Mouse (Mus musculus): ENCODE results near the gene 2310061N02Rik. TPM values are rescaled to one million over a fixed set of nuclear protein-coding genes. Genes with fewer than 3 reads are reported as not detected.
"Not testable (repeated sequence)": the region's sequence is repeated elsewhere in the genome, so short reads cannot be mapped to it uniquely, and the experiment has no call there.

Gene 2310061N02Rik
- polyA plus RNA-seq (2011; ENCODE audit: insufficient read depth, insufficient read length, low read depth, missing spikeins): not detected in 2 replicates

- no peaks in the 10 kb centered on the region for H3K36me3 ChIP-seq (ENCODE audit: control insufficient read depth, insufficient read depth, low read length, poor library complexity, severe bottlenecking)
- no peak for TF ChIP-seq POLR2A (IDR thresholded peaks at IDR 0.05; ENCODE audit: insufficient read depth, low read length)
- TF ChIP-seq CTCF (IDR thresholded peaks at IDR 0.05; ENCODE audit: low read depth, low read length): no peak
- no peak for TF ChIP-seq EP300 (IDR thresholded peaks at IDR 0.05; ENCODE audit: insufficient read depth, low read depth, low read length)
- no peaks in the 10 kb centered on the region for H3K27me3 ChIP-seq (ENCODE audit: control insufficient read depth, insufficient read depth, low read length, poor library complexity, severe bottlenecking)
- H3K27ac ChIP-seq (ENCODE audit: insufficient read depth, low read length): no peak within 1 kb of the TSS
- H3K4me3 ChIP-seq (ENCODE audit: low read depth, low read length): no peak within 1 kb of the TSS
- H3K9ac ChIP-seq (ENCODE audit: low read depth, poor library complexity, severe bottlenecking): no peak within 1 kb of the TSS
- H3K4me1 ChIP-seq (ENCODE audit: control insufficient read depth, insufficient read depth, low read length): no peaks in the 10 kb centered on the region
- H3K9me3 ChIP-seq (replicated peaks; ENCODE audit: control insufficient read depth, insufficient read depth, low read length, poor library complexity, severe bottlenecking): no peaks in the 10 kb centered on the region
These were observed at the start of gene 2310061N02Rik for GRCm38 (mm10) chr16:88707496-88708012. 2310061N02Rik (minus strand) TSS chr16:88707962.

GRCm38 (mm10) chr16:88751535-88751934 lies 43.8 kb upstream of the 2310061N02Rik start, which contains the start of gene Krtap13:
Krtap13 (minus strand) TSS chr16:88751635.
- H3K27me3 ChIP-seq (ENCODE audit: control insufficient read depth, insufficient read depth, low read length, poor library complexity, severe bottlenecking): not testable (repeated sequence)

GRCm38 (mm10) chr16:88747943-88748342 lies 40.2 kb upstream of the 2310061N02Rik start:
- H3K4me3 ChIP-seq (ENCODE audit: low read depth, low read length): no peak overlapping the region
- no peaks in the 10 kb centered on the region for H3K36me3 ChIP-seq (ENCODE audit: control insufficient read depth, insufficient read depth, low read length, poor library complexity, severe bottlenecking)
- H3K27ac ChIP-seq (ENCODE audit: insufficient read depth, low read length): no peak overlapping the region

More at GRCm38 (mm10) chr16:88751535-88751934, 43.8 kb upstream of the 2310061N02Rik start, which contains the start of gene Krtap13:
- not testable (repeated sequence) for H3K27ac ChIP-seq (ENCODE audit: insufficient read depth, low read length); H3K4me1 ChIP-seq (ENCODE audit: control insufficient read depth, insufficient read depth, low read length); H3K4me3 ChIP-seq (ENCODE audit: low read depth, low read length); H3K9me3 ChIP-seq (replicated peaks; ENCODE audit: control insufficient read depth, insufficient read depth, low read length, poor library complexity, severe bottlenecking); H3K9ac ChIP-seq (ENCODE audit: low read depth, poor library complexity, severe bottlenecking); H3K36me3 ChIP-seq (ENCODE audit: control insufficient read depth, insufficient read depth, low read length, poor library complexity, severe bottlenecking)

GRCm38 (mm10) chr16:88744750-88745340 lies 37.1 kb upstream of the 2310061N02Rik start:
- H3K27me3 ChIP-seq (ENCODE audit: control insufficient read depth, insufficient read depth, low read length, poor library complexity, severe bottlenecking): no peaks in the 10 kb centered on the region
- no peak overlapping the region for H3K9ac ChIP-seq (ENCODE audit: low read depth, poor library complexity, severe bottlenecking)
- no peaks in the 10 kb centered on the region for H3K9me3 ChIP-seq (replicated peaks; ENCODE audit: control insufficient read depth, insufficient read depth, low read length, poor library complexity, severe bottlenecking)
- H3K27ac ChIP-seq (ENCODE audit: insufficient read depth, low read length): no peak overlapping the region
- TF ChIP-seq EP300 (IDR thresholded peaks at IDR 0.05; ENCODE audit: insufficient read depth, low read depth, low read length) (no peak), POLR2A (IDR thresholded peaks at IDR 0.05; ENCODE audit: insufficient read depth, low read length) (no peak), CTCF (IDR thresholded peaks at IDR 0.05; ENCODE audit: low read depth, low read length) (no peak)
- H3K4me1 ChIP-seq (ENCODE audit: control insufficient read depth, insufficient read depth, low read length): no peaks in the 10 kb centered on the region
- no peak overlapping the region for H3K4me3 ChIP-seq (ENCODE audit: low read depth, low read length)
- H3K36me3 ChIP-seq (ENCODE audit: control insufficient read depth, insufficient read depth, low read length, poor library complexity, severe bottlenecking): no peaks in the 10 kb centered on the region

More at GRCm38 (mm10) chr16:88747943-88748342, 40.2 kb upstream of the 2310061N02Rik start:
- Histone ChIP-seq H3K9ac (ENCODE audit: low read depth, poor library complexity, severe bottlenecking) (no peak overlapping the region), H3K27me3 (ENCODE audit: control insufficient read depth, insufficient read depth, low read length, poor library complexity, severe bottlenecking) (no peaks in the 10 kb centered on the region), H3K4me1 (ENCODE audit: control insufficient read depth, insufficient read depth, low read length) (no peaks in the 10 kb centered on the region), H3K9me3 (replicated peaks; ENCODE audit: control insufficient read depth, insufficient read depth, low read length, poor library complexity, severe bottlenecking) (no peaks in the 10 kb centered on the region)
- TF ChIP-seq CTCF (IDR thresholded peaks at IDR 0.05; ENCODE audit: low read depth, low read length): no peak
- TF ChIP-seq EP300 (IDR thresholded peaks at IDR 0.05; ENCODE audit: insufficient read depth, low read depth, low read length): no peak
- no peak for TF ChIP-seq POLR2A (IDR thresholded peaks at IDR 0.05; ENCODE audit: insufficient read depth, low read length)

DNA sequence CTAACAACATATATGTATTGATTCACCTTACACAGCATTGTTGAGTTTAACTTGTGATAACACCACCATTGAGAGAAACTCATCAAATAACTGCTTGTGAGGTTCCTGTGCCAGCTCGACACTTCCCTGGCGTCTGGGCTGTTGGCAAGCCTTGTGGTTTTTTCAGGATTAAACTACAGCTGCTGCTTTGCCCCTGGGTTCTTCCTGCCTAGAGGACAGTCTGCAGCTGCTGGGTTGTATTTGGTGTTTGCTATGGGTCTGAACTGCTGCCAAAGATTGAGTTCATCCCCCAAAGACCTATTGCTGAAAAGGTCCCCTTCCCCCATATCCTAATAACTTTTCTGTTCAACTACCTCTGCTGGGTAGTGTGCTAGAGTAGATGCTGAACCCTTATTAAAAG lies 27.6 kb upstream of the 2310061N02Rik start:
- no peak overlapping the region for H3K27ac ChIP-seq (ENCODE audit: insufficient read depth, low read length)
- H3K4me3 ChIP-seq (ENCODE audit: low read depth, low read length): no peak overlapping the region
- H3K27me3 ChIP-seq (ENCODE audit: control insufficient read depth, insufficient read depth, low read length, poor library complexity, severe bottlenecking): no peaks in the 10 kb centered on the region; the same call in 1 of the 2 replicates
- no peak overlapping the region for H3K9ac ChIP-seq (ENCODE audit: low read depth, poor library complexity, severe bottlenecking)
- no peaks in the 10 kb centered on the region for H3K4me1 ChIP-seq (ENCODE audit: control insufficient read depth, insufficient read depth, low read length)
- no peaks in the 10 kb centered on the region for H3K9me3 ChIP-seq (replicated peaks; ENCODE audit: control insufficient read depth, insufficient read depth, low read length, poor library complexity, severe bottlenecking)
- no peak for TF ChIP-seq CTCF (IDR thresholded peaks at IDR 0.05; ENCODE audit: low read depth, low read length)
- TF ChIP-seq EP300 (IDR thresholded peaks at IDR 0.05; ENCODE audit: insufficient read depth, low read depth, low read length): no peak
- TF ChIP-seq POLR2A (IDR thresholded peaks at IDR 0.05; ENCODE audit: insufficient read depth, low read length): no peak
- no peaks in the 10 kb centered on the region for H3K36me3 ChIP-seq (ENCODE audit: control insufficient read depth, insufficient read depth, low read length, poor library complexity, severe bottlenecking)

DNA sequence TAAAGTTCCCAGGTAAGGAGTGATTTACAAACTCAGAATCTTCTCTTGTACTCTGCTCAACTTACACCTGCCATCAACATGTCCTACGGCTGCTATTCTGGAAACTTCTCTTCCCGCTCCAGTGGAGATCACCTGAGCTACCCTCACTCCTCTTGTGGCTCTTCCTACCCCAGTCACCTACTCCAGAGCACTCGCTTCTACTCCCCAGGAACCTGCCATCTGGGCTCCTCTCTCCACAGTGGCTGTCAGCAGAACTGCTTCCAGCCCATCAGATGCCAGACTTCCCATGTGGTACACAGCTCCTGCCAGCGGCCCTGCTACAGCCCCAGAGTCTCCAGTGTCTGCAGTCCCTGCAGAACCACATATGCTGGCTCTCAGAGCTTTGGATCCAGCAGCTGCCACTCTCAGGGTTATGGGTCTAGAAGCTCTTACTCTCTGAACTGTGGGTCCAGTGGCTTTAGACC lies 21.1 kb upstream of the 2310061N02Rik start, which contains the start of gene Krtap13-1:
Krtap13-1 (plus strand) TSS at position 51 of the 464 bp plus-strand sequence.
- H3K36me3 ChIP-seq (ENCODE audit: control insufficient read depth, insufficient read depth, low read length, poor library complexity, severe bottlenecking): no peaks in the 10 kb centered on the region
- no peaks in the 10 kb centered on the region for H3K4me1 ChIP-seq (ENCODE audit: control insufficient read depth, insufficient read depth, low read length)
- no peak for TF ChIP-seq CTCF (IDR thresholded peaks at IDR 0.05; ENCODE audit: low read depth, low read length)
- no peak for TF ChIP-seq EP300 (IDR thresholded peaks at IDR 0.05; ENCODE audit: insufficient read depth, low read depth, low read length)
- TF ChIP-seq POLR2A (IDR thresholded peaks at IDR 0.05; ENCODE audit: insufficient read depth, low read length): no peak
- H3K9me3 ChIP-seq (replicated peaks; ENCODE audit: control insufficient read depth, insufficient read depth, low read length, poor library complexity, severe bottlenecking): no peaks in the 10 kb centered on the region; the same call in 1 of the 2 replicates
- H3K9ac ChIP-seq (ENCODE audit: low read depth, poor library complexity, severe bottlenecking): no peak within 1 kb of the TSS
- H3K27ac ChIP-seq (ENCODE audit: insufficient read depth, low read length): no peak within 1 kb of the TSS
- H3K27me3 ChIP-seq (ENCODE audit: control insufficient read depth, insufficient read depth, low read length, poor library complexity, severe bottlenecking): no peaks in the 10 kb centered on the region
- H3K4me3 ChIP-seq (ENCODE audit: low read depth, low read length): no peak within 1 kb of the TSS
